Mouse (Mus musculus) gastrocnemius, postnatal 4 days (tissue): ENCODE results near the gene Gm10775. TPM values are rescaled to one million over a fixed set of nuclear protein-coding genes. Genes with fewer than 3 reads are reported as not detected.

Source experiments
- DNase-seq, 2 experiments: peaks; one replicate each; pipeline ENCODE4 v3.0.0; 2021 to 2022; ENCODE audit warnings: low spot score in 2 of 2, mixed read lengths in 2 of 2
- long read RNA-seq, 2 experiments: library from polyadenylated mRNA; stranded (forward); transcript quantifications; one replicate each; pipeline ENCODE4 v2.0.0; 2021
- total RNA-seq, 2 experiments: library from RNA; stranded (reverse); gene quantifications; 2 replicates each; pipeline ENCODE4 v1.2.3; 2021

Gm10775 gene
- total RNA-seq, result not detected
- long read RNA-seq, experiment 1, result 0 reads
- long read RNA-seq, experiment 2, result 0 reads

- DNase-seq, result no peak
These were observed at the start of gene Gm10775 for GRCm38 (mm10) chr13:65259239-65259638. Gene Gm10775 (plus strand): TSS chr13:65259539.

- DNase-seq, result no peak
These were observed 33.4 kb upstream of the Gm10775 start for GRCm38 (mm10) chr13:65225945-65226344.

GRCm38 (mm10) chr13:65226657-65227056, 32.7 kb upstream of the Gm10775 start:
- no peak for DNase-seq

- no peak for DNase-seq
These were observed 22.1 kb upstream of the Gm10775 start for GRCm38 (mm10) chr13:65237211-65237610.

GRCm38 (mm10) chr13:65240509-65241098, 18.7 kb upstream of the Gm10775 start:
- peak; percentile 90 to 95 for DNase-seq

GRCm38 (mm10) chr13:65241099-65241626, 18.2 kb upstream of the Gm10775 start:
- DNase-seq, result peak; percentile 90 to 95

GRCm38 (mm10) chr13:65241627-65242318, 17.6 kb upstream of the Gm10775 start:
- DNase-seq, result peak in 1 of 2 experiments; percentile 19

GRCm38 (mm10) chr13:65242319-65242787, 17.0 kb upstream of the Gm10775 start:
- DNase-seq, result no peak

GRCm38 (mm10) chr13:65243273-65243672, 16.1 kb upstream of the Gm10775 start:
- DNase-seq, result no peak

GRCm38 (mm10) chr13:65258175-65258954, 974 bp upstream of the Gm10775 start:
- DNase-seq, result no peak

- DNase-seq, result no peak
These were observed 2.7 kb downstream of the Gm10775 start for GRCm38 (mm10) chr13:65262086-65262485.

GRCm38 (mm10) chr13:65277994-65278382, 18.6 kb downstream of the Gm10775 start:
- no peak for DNase-seq

- DNase-seq, result peak; percentile 83 to 95
These were observed 19.3 kb downstream of the Gm10775 start, which contains the start of gene Zfp369 for GRCm38 (mm10) chr13:65278383-65279341. Gene Zfp369 (plus strand): TSS chr13:65278814.

GRCm38 (mm10) chr13:65286771-65287170, 27.4 kb downstream of the Gm10775 start:
- DNase-seq, result no peak

GRCm38 (mm10) chr13:65296354-65296753, 37.0 kb downstream of the Gm10775 start:
- DNase-seq, result no peak

Other genes with a start within 250 kb of the Gm10775 start
- gene Spata31d1c, start 226.5 kb upstream of the Gm10775 start, total RNA-seq, result not detected
- gene Prss47, start 206.8 kb upstream of the Gm10775 start, total RNA-seq, result not detected
- gene Mfsd14b, start 146.6 kb upstream of the Gm10775 start, total RNA-seq, result 10 to 100 TPM; 23.7 to 27.4 TPM
- gene Olfr465-ps1, start 121.5 kb upstream of the Gm10775 start, total RNA-seq, result not detected
- not detected for gene Olfr466, start 109.3 kb upstream of the Gm10775 start, total RNA-seq
- gene Nlrp4f, start 53.6 kb upstream of the Gm10775 start, total RNA-seq, result not detected
- gene Zfp369, start 19.3 kb downstream of the Gm10775 start, total RNA-seq, result 10 to 100 TPM; 18.4 to 19.9 TPM